Comparison of ENCODE assay signal across 36 mouse cellular contexts in genomic region chr3:108557888-108558287, GRCm38 (mm10). TPM values are rescaled to one million over a fixed set of nuclear protein-coding genes. Genes with fewer than 3 reads are reported as not detected.
DNase-seq lines count a peak whose midpoint lies in the region; ATAC-seq and TF ChIP-seq lines count a peak whose summit lies in the region.
"Had no signal": no experiment of that assay in that cellular context is flagged by ENCODE, and none has a peak within 500 bp of the region (broad histone marks: within the 10 kb centered on the region; RNA-seq: fewer than 3 reads in every experiment).

No protein-coding gene starts in this region.

- no peaks in the 10 kb centered on the region for H3K9me3 ChIP-seq in liver, embryonic 15.5 days (replicated peaks)
- H3K9me3 ChIP-seq in hindbrain, embryonic 16.5 days (ENCODE audit: control insufficient read depth, low read length): no peaks in the 10 kb centered on the region
- H3K9me3 ChIP-seq: embryonic facial prominence, embryonic 13.5 days; G1E; heart, embryonic 15.5 days; intestine, embryonic 15.5 days; midbrain, embryonic 10.5 days had no signal

- no peak overlapping the region for H3K4me3 ChIP-seq in layer of hippocampus, adult 2 months
- H3K4me3 ChIP-seq in liver, embryonic 15.5 days (replicated peaks): no peak overlapping the region
- no peak overlapping the region for H3K4me3 ChIP-seq in hindbrain, embryonic 16.5 days (ENCODE audit: low read length)
- H3K4me3 ChIP-seq: embryonic facial prominence, embryonic 13.5 days; heart, embryonic 15.5 days; intestine, embryonic 15.5 days; midbrain, embryonic 10.5 days had no signal

- DNase-seq in layer of hippocampus, adult 2 months (ENCODE audit: low spot score in 2 of 2): peak in 1 of 2 experiments; percentile 35
- no peak for DNase-seq in layer of hippocampus, adult 9-11 months
- peak; percentile 34 for DNase-seq in liver
- DNase-seq in adrenal gland, postnatal 4 days (ENCODE audit: low spot score in 2 of 2): no peak
- DNase-seq in urinary bladder, postnatal 4 days (ENCODE audit: low spot score in 2 of 2): no peak
- DNase-seq: adrenal gland, postnatal 25 days; cerebellum, adult 11 months; cerebellum, adult 9-11 months; gastrocnemius, postnatal 14 days; kidney, adult 2 months; kidney, postnatal 36 days; layer of hippocampus, postnatal 36 days; right cerebral cortex, postnatal 25 days; thymus, adult 18-20 months; thymus, postnatal 25 days had no signal

- H3K27me3 ChIP-seq in liver, embryonic 15.5 days: no peaks in the 10 kb centered on the region
- H3K27me3 ChIP-seq in hindbrain, embryonic 16.5 days (replicated peaks; ENCODE audit: control insufficient read depth, insufficient read depth, low read length): no peaks in the 10 kb centered on the region
- H3K27me3 ChIP-seq: embryonic facial prominence, embryonic 13.5 days; heart, embryonic 15.5 days; intestine, embryonic 15.5 days; Patski had no signal

- peaks cover 34% of the 10 kb centered on the region for H3K36me3 ChIP-seq in liver, embryonic 15.5 days (replicated peaks)
- peaks cover 21% of the 10 kb centered on the region for H3K36me3 ChIP-seq in hindbrain, embryonic 16.5 days (ENCODE audit: control insufficient read depth, insufficient read depth, low read length)

- H3K4me2 ChIP-seq in liver, embryonic 15.5 days: peak overlapping the region; percentile 38
- no peak overlapping the region for H3K4me2 ChIP-seq in hindbrain, embryonic 16.5 days (ENCODE audit: low read length)
- H3K4me2 ChIP-seq: embryonic facial prominence, embryonic 13.5 days; heart, embryonic 15.5 days; intestine, embryonic 15.5 days had no signal

- no peak overlapping the region for H3K9ac ChIP-seq in liver, embryonic 15.5 days
- no peak overlapping the region; the same call in 1 of the 2 replicates for H3K9ac ChIP-seq in hindbrain, embryonic 16.5 days (ENCODE audit: low read depth, low read length)
- H3K9ac ChIP-seq: embryonic facial prominence, embryonic 13.5 days; heart, embryonic 15.5 days; intestine, embryonic 15.5 days had no signal

- H3K27ac ChIP-seq in layer of hippocampus, adult 2 months: peak overlapping the region; percentile 68
- H3K27ac ChIP-seq in liver, embryonic 15.5 days (replicated peaks): peak overlapping the region; percentile 80
- no peak overlapping the region for H3K27ac ChIP-seq in hindbrain, embryonic 16.5 days (ENCODE audit: low read depth, low read length)
- H3K27ac ChIP-seq: embryonic facial prominence, embryonic 13.5 days; heart, embryonic 15.5 days; hindbrain, postnatal 0 days; intestine, embryonic 15.5 days; macrophage; midbrain, embryonic 10.5 days; stomach, postnatal 0 days had no signal

- no peak for ATAC-seq in liver, embryonic 15.5 days (ENCODE audit: insufficient read depth)
- ATAC-seq in erythroid progenitor cell, adult 5-6 weeks (replicated peaks; ENCODE audit: low FRiP score, poor library complexity, severe bottlenecking): no peak
- ATAC-seq in hindbrain, embryonic 16.5 days: no peak
- ATAC-seq: hindbrain, postnatal 0 days; intestine, embryonic 15.5 days; midbrain, embryonic 16.5 days; Patski had no signal

- WGBS in liver, embryonic 15.5 days (ENCODE audit: insufficient replicate concordance): 53% methylated on average over 4 of the region's 4 CpGs
- 93% methylated on average over 4 of the region's 4 CpGs for WGBS in hindbrain, embryonic 16.5 days

- no peak for TF ChIP-seq CTCF in layer of hippocampus, adult 2 months (conservative IDR thresholded peaks at IDR 0.05)

- peaks cover 65% of the 10 kb centered on the region for H3K4me1 ChIP-seq in liver, embryonic 15.5 days (replicated peaks)
- peaks cover 15% of the 10 kb centered on the region for H3K4me1 ChIP-seq in hindbrain, embryonic 16.5 days (ENCODE audit: control insufficient read depth, insufficient read depth, low read depth, low read length)
- H3K4me1 ChIP-seq: intestine, embryonic 15.5 days had no signal

RNA-seq across cellular contexts. Expression of gene Tmem167b, which starts 4.4 kb away (rescaled TPM):
- 10 to 100 TPM; 55.6 to 56.2 TPM for total RNA-seq in layer of hippocampus, adult 2 months (2021)
- 15.1 and 16.2 TPM in 2 replicates for polyA plus RNA-seq in liver, embryonic 15.5 days (2015; fragmentation: Nextera tagmentation; extraction: Ambion mirVana)
- total RNA-seq in adrenal gland, postnatal 4 days (2021): 10 to 100 TPM; 50.9 to 51.0 TPM
- total RNA-seq in erythroid progenitor cell, adult 5-6 weeks (2015; ENCODE audit: low replicate concordance): 9.7 and 13.0 TPM in 2 replicates
- 27.0 and 27.8 TPM in 2 replicates for total RNA-seq in erythroid progenitor cell, adult 5-6 weeks (2017; ENCODE audit: low replicate concordance)
- polyA plus RNA-seq in hindbrain, embryonic 16.5 days (2015; fragmentation: Nextera tagmentation; extraction: Ambion mirVana): 51.0 and 54.3 TPM in 2 replicates

RNA-seq across cellular contexts. Expression of gene Taf13, which starts 13.6 kb away (rescaled TPM):
- 10 to 100 TPM; 20.7 to 27.3 TPM for total RNA-seq in layer of hippocampus, adult 2 months (2021)
- 9.5 and 10.4 TPM in 2 replicates for polyA plus RNA-seq in liver, embryonic 15.5 days (2015; fragmentation: Nextera tagmentation; extraction: Ambion mirVana)
- total RNA-seq in adrenal gland, postnatal 4 days (2021): 10 to 100 TPM; 18.2 to 25.2 TPM
- 1.7 and 7.6 TPM in 2 replicates for total RNA-seq in erythroid progenitor cell, adult 5-6 weeks (2015; ENCODE audit: low replicate concordance)
- 4.1 and 5.1 TPM in 2 replicates for total RNA-seq in erythroid progenitor cell, adult 5-6 weeks (2017; ENCODE audit: low replicate concordance)
- polyA plus RNA-seq in hindbrain, embryonic 16.5 days (2015; fragmentation: Nextera tagmentation; extraction: Ambion mirVana): 46.7 and 52.4 TPM in 2 replicates

RNA-seq across cellular contexts. Expression of gene 5330417C22Rik, which starts 21.6 kb away (rescaled TPM):
- total RNA-seq in layer of hippocampus, adult 2 months (2021): 10 to 100 TPM; 24.8 to 28.8 TPM
- 0.26 and 0.71 TPM in 2 replicates for polyA plus RNA-seq in liver, embryonic 15.5 days (2015; fragmentation: Nextera tagmentation; extraction: Ambion mirVana)
- total RNA-seq in adrenal gland, postnatal 4 days (2021): 1 to 10 TPM; 3.6 to 8.0 TPM
- not detected in 2 replicates for total RNA-seq in erythroid progenitor cell, adult 5-6 weeks (2015; ENCODE audit: low replicate concordance)
- total RNA-seq in erythroid progenitor cell, adult 5-6 weeks (2017; ENCODE audit: low replicate concordance): not detected in 2 replicates
- 16.0 and 18.5 TPM in 2 replicates for polyA plus RNA-seq in hindbrain, embryonic 16.5 days (2015; fragmentation: Nextera tagmentation; extraction: Ambion mirVana)
- total RNA-seq: granulocyte monocyte progenitor cell, adult 5-6 weeks; neutrophil, adult 5-6 weeks had no signal
- polyA plus RNA-seq: G1E, macrophage had no signal

RNA-seq across cellular contexts. Expression of gene 1700013F07Rik, which starts 23.9 kb away (rescaled TPM):
- total RNA-seq in layer of hippocampus, adult 2 months (2021): 1 to 10 TPM; 1.5 TPM
- not detected in 2 replicates for polyA plus RNA-seq in liver, embryonic 15.5 days (2015; fragmentation: Nextera tagmentation; extraction: Ambion mirVana)
- total RNA-seq in adrenal gland, postnatal 4 days (2021): not detected
- not detected in 2 replicates for total RNA-seq in erythroid progenitor cell, adult 5-6 weeks (2015; ENCODE audit: low replicate concordance)
- not detected in 2 replicates for total RNA-seq in erythroid progenitor cell, adult 5-6 weeks (2017; ENCODE audit: low replicate concordance)
- 1.9 and 2.7 TPM in 2 replicates for polyA plus RNA-seq in hindbrain, embryonic 16.5 days (2015; fragmentation: Nextera tagmentation; extraction: Ambion mirVana)
- total RNA-seq: adrenal gland, postnatal 25 days; common myeloid progenitor, adult 5-6 weeks; G1E; gastrocnemius, postnatal 14 days; granulocyte monocyte progenitor cell, adult 5-6 weeks; heart, postnatal 25 days; liver, adult 2 months; neutrophil, adult 5-6 weeks had no signal
- polyA plus RNA-seq: embryonic facial prominence, embryonic 13.5 days; G1E; intestine, embryonic 15.5 days; limb, embryonic 11.5 days; liver, adult 2 months; macrophage; neural tube, embryonic 11.5 days; spleen, adult 2 months had no signal

RNA-seq across cellular contexts. Expression of gene Wdr47, which starts 33.2 kb away (rescaled TPM):
- 100 to 1,000 TPM; 125 to 135 TPM for total RNA-seq in layer of hippocampus, adult 2 months (2021)
- 1.1 and 1.8 TPM in 2 replicates for polyA plus RNA-seq in liver, embryonic 15.5 days (2015; fragmentation: Nextera tagmentation; extraction: Ambion mirVana)
- total RNA-seq in adrenal gland, postnatal 4 days (2021): 10 to 100 TPM; 10.8 to 11.4 TPM
- total RNA-seq in erythroid progenitor cell, adult 5-6 weeks (2015; ENCODE audit: low replicate concordance): 1.3 and 2.9 TPM in 2 replicates
- total RNA-seq in erythroid progenitor cell, adult 5-6 weeks (2017; ENCODE audit: low replicate concordance): 2.7 TPM in 1 of 2 replicates, not detected in the other
- 103 and 108 TPM in 2 replicates for polyA plus RNA-seq in hindbrain, embryonic 16.5 days (2015; fragmentation: Nextera tagmentation; extraction: Ambion mirVana)

Comparison
In these comparisons a context has a peak if more than half of its experiments do, and no peak if none do; other contexts are left out.
1. RNA of gene 5330417C22Rik, which starts 21.6 kb away (total RNA-seq): 24.8 to 28.8 TPM in layer of hippocampus, adult 2 months and 3.6 to 8.0 TPM in adrenal gland, postnatal 4 days; not detected in erythroid progenitor cell, adult 5-6 weeks; every median in the first group is over 4 times any median in the second.